10 mouse cellular contexts compared by ENCODE assay signal in the genomic region with DNA sequence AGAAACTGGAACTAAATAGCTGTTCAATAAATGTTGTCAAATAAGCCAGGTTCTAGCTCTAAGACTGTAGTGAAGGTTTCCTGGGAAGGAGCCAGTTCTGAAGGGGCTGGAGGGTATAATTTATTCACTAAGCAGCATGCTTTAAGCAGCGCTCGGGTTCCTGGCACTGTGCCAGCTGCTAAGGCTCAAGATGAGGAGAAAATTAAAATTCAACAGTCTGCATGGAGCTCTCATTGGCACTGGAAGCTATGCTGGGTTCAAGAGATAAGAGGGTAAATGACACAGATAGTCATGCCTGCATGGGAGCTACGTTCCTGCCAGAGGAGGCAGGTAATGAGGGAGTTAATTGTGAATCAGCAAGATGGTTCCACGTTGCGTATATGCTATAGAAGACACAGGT. TPM values are rescaled to one million over a fixed set of nuclear protein-coding genes. Genes with fewer than 3 reads are reported as not detected.
A peak's percentile ranks its signal among the peaks of the same experiment; 100 is the strongest.
DNase-seq lines count a peak whose midpoint lies in the region; ATAC-seq lines count a peak whose summit lies in the region.
"Had no signal": no experiment of that assay in that cellular context is flagged by ENCODE, and none has a peak within 500 bp of the region (broad histone marks: within the 10 kb centered on the region; RNA-seq: fewer than 3 reads in every experiment).

No protein-coding gene starts in this region.

- no peaks in the 10 kb centered on the region for H3K27me3 ChIP-seq in intestine, embryonic 14.5 days (replicated peaks; ENCODE audit: control insufficient read depth, insufficient read depth, low read length)
- H3K27me3 ChIP-seq in intestine, embryonic 16.5 days (replicated peaks; ENCODE audit: control insufficient read depth, insufficient read depth, low read length), result no peaks in the 10 kb centered on the region
- H3K27me3 ChIP-seq in forebrain, embryonic 14.5 days (replicated peaks; ENCODE audit: control insufficient read depth, insufficient read depth, low read length), result no peaks in the 10 kb centered on the region
- no peaks in the 10 kb centered on the region; the same call in 1 of the 2 replicates for H3K27me3 ChIP-seq in hindbrain, embryonic 16.5 days (replicated peaks; ENCODE audit: control insufficient read depth, insufficient read depth, low read length)
- no peaks in the 10 kb centered on the region for H3K27me3 ChIP-seq in midbrain, embryonic 15.5 days (replicated peaks)
- H3K27me3 ChIP-seq in heart, embryonic 10.5 days (ENCODE audit: insufficient read depth, poor library complexity, severe bottlenecking), result peaks cover 51% of the 10 kb centered on the region

- H3K4me3 ChIP-seq in intestine, embryonic 14.5 days (ENCODE audit: low read depth, low read length), result no peak overlapping the region
- H3K4me3 ChIP-seq in intestine, embryonic 16.5 days (ENCODE audit: low read length), result no peak overlapping the region
- no peak overlapping the region for H3K4me3 ChIP-seq in forebrain, embryonic 14.5 days (ENCODE audit: low read depth, low read length)
- no peak overlapping the region for H3K4me3 ChIP-seq in hindbrain, embryonic 16.5 days (ENCODE audit: low read length)
- no peak overlapping the region for H3K4me3 ChIP-seq in midbrain, embryonic 15.5 days
- no peak overlapping the region for H3K4me3 ChIP-seq in heart, embryonic 10.5 days
- H3K4me3 ChIP-seq: intestine, embryonic 15.5 days had no signal

- DNase-seq in intestine, embryonic 14.5 days (ENCODE audit: low spot score), result peak; percentile 58
- DNase-seq in forebrain, embryonic 14.5 days (ENCODE audit: low spot score), result peak; percentile 98
- DNase-seq in thymus, postnatal 25 days, result no peak
- DNase-seq in heart, adult 9 months (ENCODE audit: low spot score in 2 of 2), result no peak
- no peak for DNase-seq in heart, embryonic 10.5 days (ENCODE audit: low spot score)

- ATAC-seq in intestine, embryonic 14.5 days (replicated peaks; ENCODE audit: low FRiP score, low TSS enrichment, low read depth), result no peak
- no peak for ATAC-seq in intestine, embryonic 16.5 days
- peak; percentile 86 for ATAC-seq in forebrain, embryonic 14.5 days
- ATAC-seq in hindbrain, embryonic 16.5 days, result peak; percentile 50; the same call in 1 of the 2 replicates
- ATAC-seq in midbrain, embryonic 15.5 days (replicated peaks), result peak; percentile 70
- ATAC-seq: intestine, embryonic 15.5 days had no signal

- H3K9ac ChIP-seq in intestine, embryonic 14.5 days (ENCODE audit: low read length), result no peak overlapping the region
- no peak overlapping the region for H3K9ac ChIP-seq in intestine, embryonic 16.5 days (ENCODE audit: low read depth, low read length)
- no peak overlapping the region for H3K9ac ChIP-seq in forebrain, embryonic 14.5 days (ENCODE audit: low read length)
- no peak overlapping the region for H3K9ac ChIP-seq in hindbrain, embryonic 16.5 days (ENCODE audit: low read depth, low read length)
- H3K9ac ChIP-seq in midbrain, embryonic 15.5 days, result no peak overlapping the region
- H3K9ac ChIP-seq: intestine, embryonic 15.5 days had no signal

- H3K4me2 ChIP-seq in intestine, embryonic 14.5 days (ENCODE audit: low read length), result no peak overlapping the region
- no peak overlapping the region for H3K4me2 ChIP-seq in intestine, embryonic 16.5 days (ENCODE audit: low read depth, low read length)
- no peak overlapping the region for H3K4me2 ChIP-seq in forebrain, embryonic 14.5 days (ENCODE audit: low read length)
- H3K4me2 ChIP-seq in hindbrain, embryonic 16.5 days (ENCODE audit: low read length), result no peak overlapping the region
- H3K4me2 ChIP-seq in midbrain, embryonic 15.5 days, result no peak overlapping the region
- H3K4me2 ChIP-seq: intestine, embryonic 15.5 days had no signal

- no peak overlapping the region for H3K27ac ChIP-seq in intestine, embryonic 14.5 days (ENCODE audit: low read depth)
- no peak overlapping the region for H3K27ac ChIP-seq in intestine, embryonic 16.5 days (ENCODE audit: low read length)
- peak overlapping the region; percentile 34; the same call in 1 of the 2 replicates for H3K27ac ChIP-seq in forebrain, embryonic 14.5 days (ENCODE audit: low read depth, low read length)
- no peak overlapping the region for H3K27ac ChIP-seq in hindbrain, embryonic 16.5 days (ENCODE audit: low read depth, low read length)
- peak overlapping the region; percentile 39 for H3K27ac ChIP-seq in midbrain, embryonic 15.5 days
- no peak overlapping the region for H3K27ac ChIP-seq in heart, embryonic 10.5 days
- H3K27ac ChIP-seq: intestine, embryonic 15.5 days had no signal

- no peaks in the 10 kb centered on the region for H3K9me3 ChIP-seq in intestine, embryonic 14.5 days (ENCODE audit: control insufficient read depth, low read length)
- no peaks in the 10 kb centered on the region for H3K9me3 ChIP-seq in intestine, embryonic 16.5 days (ENCODE audit: control insufficient read depth, low read length)
- no peaks in the 10 kb centered on the region for H3K9me3 ChIP-seq in forebrain, embryonic 14.5 days (replicated peaks; ENCODE audit: control insufficient read depth, low read length)
- H3K9me3 ChIP-seq in hindbrain, embryonic 16.5 days (ENCODE audit: control insufficient read depth, low read length), result no peaks in the 10 kb centered on the region
- no peaks in the 10 kb centered on the region for H3K9me3 ChIP-seq in midbrain, embryonic 15.5 days
- no peaks in the 10 kb centered on the region for H3K9me3 ChIP-seq in heart, embryonic 10.5 days
- H3K9me3 ChIP-seq: G1E; intestine, embryonic 15.5 days had no signal

- H3K36me3 ChIP-seq in intestine, embryonic 14.5 days (ENCODE audit: control insufficient read depth, insufficient read depth, low read length), result no peaks in the 10 kb centered on the region
- H3K36me3 ChIP-seq in intestine, embryonic 16.5 days (ENCODE audit: control insufficient read depth, insufficient read depth, low read length), result no peaks in the 10 kb centered on the region
- no peaks in the 10 kb centered on the region for H3K36me3 ChIP-seq in forebrain, embryonic 14.5 days (ENCODE audit: control insufficient read depth, insufficient read depth, low read length)
- no peaks in the 10 kb centered on the region for H3K36me3 ChIP-seq in hindbrain, embryonic 16.5 days (ENCODE audit: control insufficient read depth, insufficient read depth, low read length)
- H3K36me3 ChIP-seq in midbrain, embryonic 15.5 days (replicated peaks), result no peaks in the 10 kb centered on the region
- H3K36me3 ChIP-seq in heart, embryonic 10.5 days, result no peaks in the 10 kb centered on the region
- H3K36me3 ChIP-seq: G1E; intestine, embryonic 15.5 days had no signal

- H3K4me1 ChIP-seq in intestine, embryonic 14.5 days (replicated peaks; ENCODE audit: control insufficient read depth, insufficient read depth, low read length), result no peaks in the 10 kb centered on the region
- no peaks in the 10 kb centered on the region for H3K4me1 ChIP-seq in intestine, embryonic 16.5 days (ENCODE audit: control insufficient read depth, insufficient read depth, low read length)
- H3K4me1 ChIP-seq in forebrain, embryonic 14.5 days (ENCODE audit: control insufficient read depth, insufficient read depth, low read length), result peaks cover 8% of the 10 kb centered on the region
- H3K4me1 ChIP-seq in hindbrain, embryonic 16.5 days (ENCODE audit: control insufficient read depth, insufficient read depth, low read depth, low read length), result peaks cover 20% of the 10 kb centered on the region
- peaks cover 27% of the 10 kb centered on the region for H3K4me1 ChIP-seq in midbrain, embryonic 15.5 days
- H3K4me1 ChIP-seq in heart, embryonic 10.5 days, result peaks cover 11% of the 10 kb centered on the region
- H3K4me1 ChIP-seq: intestine, embryonic 15.5 days had no signal

- 52% methylated on average over 5 of the region's 5 CpGs for WGBS in intestine, embryonic 14.5 days
- 51% methylated on average over 5 of the region's 5 CpGs for WGBS in intestine, embryonic 16.5 days
- WGBS in forebrain, embryonic 14.5 days, result 19% methylated on average over 5 of the region's 5 CpGs
- WGBS in hindbrain, embryonic 16.5 days, result 34% methylated on average over 5 of the region's 5 CpGs
- WGBS in midbrain, embryonic 15.5 days, result 25% methylated on average over 5 of the region's 5 CpGs
- 70% methylated on average over 5 of the region's 5 CpGs for WGBS in heart, embryonic 10.5 days

RNA-seq across cellular contexts. Expression of a gene that starts 26.3 kb away (rescaled TPM):
- 0.12 and 0.26 TPM in 2 replicates for polyA plus RNA-seq in intestine, embryonic 14.5 days (2014; fragmentation: Nextera tagmentation; extraction: Ambion mirVana)
- polyA plus RNA-seq in intestine, embryonic 16.5 days (2015; fragmentation: Nextera tagmentation; extraction: Ambion mirVana), result 0.12 TPM in 1 of 2 replicates, not detected in the other
- polyA plus RNA-seq in forebrain, embryonic 14.5 days (2014; fragmentation: Nextera tagmentation; extraction: Ambion mirVana), result 3.0 and 3.1 TPM in 2 replicates
- 9.0 and 10.2 TPM in 2 replicates for polyA plus RNA-seq in hindbrain, embryonic 16.5 days (2015; fragmentation: Nextera tagmentation; extraction: Ambion mirVana)
- 7.5 and 8.6 TPM in 2 replicates for polyA plus RNA-seq in midbrain, embryonic 15.5 days (2015; fragmentation: Nextera tagmentation; extraction: Ambion mirVana)
- polyA plus RNA-seq in heart, embryonic 10.5 days (2016; fragmentation: Nextera tagmentation; extraction: Ambion mirVana), result 0.07 and 0.20 TPM in 2 replicates
- polyA plus RNA-seq: G1E had no signal

Comparison
In these comparisons a context has a peak if more than half of its experiments do, and no peak if none do; other contexts are left out.
1. ATAC-seq: peak in forebrain, embryonic 14.5 days (single experiment), hindbrain, embryonic 16.5 days (single experiment) and midbrain, embryonic 15.5 days (single experiment); none in intestine, embryonic 14.5 days (single experiment) and intestine, embryonic 16.5 days (single experiment).
2. DNase-seq: peak in intestine, embryonic 14.5 days (single experiment) and forebrain, embryonic 14.5 days (single experiment); none in thymus, postnatal 25 days (single experiment), heart, adult 9 months (0 of 2) and heart, embryonic 10.5 days (single experiment).
3. H3K27ac ChIP-seq: peak in forebrain, embryonic 14.5 days (single experiment) and midbrain, embryonic 15.5 days (single experiment); none in intestine, embryonic 14.5 days (single experiment), intestine, embryonic 16.5 days (single experiment), hindbrain, embryonic 16.5 days (single experiment) and heart, embryonic 10.5 days (single experiment).